Mouse (Mus musculus): ENCODE data around the gene Nol4l. TPM values are rescaled to one million over a fixed set of nuclear protein-coding genes. Genes with fewer than 3 reads are reported as not detected.
A peak's percentile ranks its signal among the peaks of the same experiment; 100 is the strongest.
"Not testable (repeated sequence)": the region's sequence is repeated elsewhere in the genome, so short reads cannot be mapped to it uniquely, and the experiment has no call there.

Gene Nol4l
- total RNA-seq, 2 experiments from 2014 or later: 44.8 to 46.8 TPM

- no peak for DNase-seq (ENCODE audit: low spot score in 2 of 2)
- intact Hi-C loops (cut with DNase I): no loop called here
These were observed 12.8 kb downstream of the Nol4l start for GRCm38 (mm10) chr2:153516961-153517360.

GRCm38 (mm10) chr2:153515582-153515981, 14.2 kb downstream of the Nol4l start:
- no peak for DNase-seq (ENCODE audit: low spot score in 2 of 2)
- intact Hi-C loops (cut with DNase I): no loop called here

GRCm38 (mm10) chr2:153514497-153515380, 15.0 kb downstream of the Nol4l start:
- intact Hi-C loops (cut with DNase I): no loop called here
- DNase-seq (ENCODE audit: low spot score in 2 of 2): no peak

- intact Hi-C loops (cut with DNase I): no loop called here
- no peak for DNase-seq (ENCODE audit: low spot score in 2 of 2)
These were observed 15.8 kb downstream of the Nol4l start for GRCm38 (mm10) chr2:153513983-153514382.

- intact Hi-C loops (cut with DNase I): no loop called here
- no peak for DNase-seq (ENCODE audit: low spot score in 2 of 2)
These were observed 17.1 kb downstream of the Nol4l start for GRCm38 (mm10) chr2:153512416-153513323.

GRCm38 (mm10) chr2:153511562-153511961, 18.2 kb downstream of the Nol4l start:
- no peak for DNase-seq (ENCODE audit: low spot score in 2 of 2)
- intact Hi-C loops (cut with DNase I): no loop called here

- no peak for DNase-seq (ENCODE audit: low spot score in 2 of 2)
- intact Hi-C loops (cut with DNase I): no loop called here
These were observed 19.6 kb downstream of the Nol4l start for GRCm38 (mm10) chr2:153510136-153510535.

GRCm38 (mm10) chr2:153509211-153510029, 20.4 kb downstream of the Nol4l start:
- intact Hi-C loops (cut with DNase I): no loop called here
- DNase-seq (ENCODE audit: low spot score in 2 of 2): no peak

GRCm38 (mm10) chr2:153508405-153508804, 21.4 kb downstream of the Nol4l start:
- intact Hi-C loops (cut with DNase I): no loop called here
- no peak for DNase-seq (ENCODE audit: low spot score in 2 of 2)

- DNase-seq (ENCODE audit: low spot score in 2 of 2): no peak
- intact Hi-C loops (cut with DNase I): no loop called here
These were observed 21.8 kb downstream of the Nol4l start for GRCm38 (mm10) chr2:153507969-153508368.

GRCm38 (mm10) chr2:153506385-153506784, 23.4 kb downstream of the Nol4l start:
- no peak for DNase-seq (ENCODE audit: low spot score in 2 of 2)
- intact Hi-C loops (cut with DNase I): no loop called here

GRCm38 (mm10) chr2:153499154-153499553, 30.6 kb downstream of the Nol4l start:
- intact Hi-C loops (cut with DNase I): no loop called here

GRCm38 (mm10) chr2:153496898-153497297, 32.9 kb downstream of the Nol4l start:
- intact Hi-C loops (cut with DNase I): no loop called here
- no peak for DNase-seq (ENCODE audit: low spot score in 2 of 2)

More at GRCm38 (mm10) chr2:153499154-153499553, 30.6 kb downstream of the Nol4l start:
- DNase-seq (ENCODE audit: low spot score in 2 of 2): no peak

GRCm38 (mm10) chr2:153496301-153496700, 33.5 kb downstream of the Nol4l start:
- no peak for DNase-seq (ENCODE audit: low spot score in 2 of 2)
- intact Hi-C loops (cut with DNase I): no loop called here

GRCm38 (mm10) chr2:153495818-153496217, 34.0 kb downstream of the Nol4l start:
- no peak for DNase-seq (ENCODE audit: low spot score in 2 of 2)
- intact Hi-C loops (cut with DNase I): no loop called here

GRCm38 (mm10) chr2:153495391-153495790, 34.4 kb downstream of the Nol4l start:
- intact Hi-C loops (cut with DNase I); DNase-seq (ENCODE audit: low spot score in 2 of 2): not testable (repeated sequence)

GRCm38 (mm10) chr2:153494293-153494811, 35.4 kb downstream of the Nol4l start:
- intact Hi-C loops (cut with DNase I): no loop called here
- peak in 1 of 2 experiments; percentile 59 for DNase-seq (ENCODE audit: low spot score in 2 of 2)

- DNase-seq (ENCODE audit: low spot score in 2 of 2): no peak
- intact Hi-C loops (cut with DNase I): no loop called here
These were observed 35.9 kb downstream of the Nol4l start for GRCm38 (mm10) chr2:153493781-153494292.

- no peak for DNase-seq (ENCODE audit: low spot score in 2 of 2)
- intact Hi-C loops (cut with DNase I): no loop called here
These were observed 36.4 kb downstream of the Nol4l start for GRCm38 (mm10) chr2:153493393-153493731.
